Mouse (Mus musculus): Measurements from ENCODE around the gene Asb2.

DNA sequence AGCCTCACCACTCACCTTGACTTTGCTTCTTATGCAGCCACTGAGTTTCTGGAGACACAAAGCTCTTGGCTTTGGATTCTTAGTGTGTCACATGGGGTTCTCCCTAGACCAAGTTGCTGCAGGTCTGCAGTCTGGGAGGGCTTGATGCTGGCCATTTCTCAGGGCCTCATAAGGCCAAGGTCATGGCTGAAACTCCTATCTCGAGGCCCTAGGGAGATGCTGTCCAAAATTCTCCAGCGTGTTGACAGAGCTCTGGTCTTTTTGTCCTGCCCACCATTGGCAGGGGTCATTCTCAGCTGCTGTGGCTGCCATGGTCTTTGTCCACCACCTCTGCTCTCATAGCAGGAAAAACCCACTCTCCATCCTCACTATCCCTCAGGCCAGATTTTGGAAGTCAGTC is 11.4 kb upstream of the Asb2 start:
- TF ChIP-seq CTCF (IDR thresholded peaks at IDR 0.05; ENCODE audit: low read depth, low read length) (no peak), POLR2A (IDR thresholded peaks at IDR 0.05; ENCODE audit: extremely low read depth, insufficient read depth, low read length) (no peak)

Data from liver, adult 2 months (tissue).